12 mouse cellular contexts compared by ENCODE assay signal in the genomic region with DNA sequence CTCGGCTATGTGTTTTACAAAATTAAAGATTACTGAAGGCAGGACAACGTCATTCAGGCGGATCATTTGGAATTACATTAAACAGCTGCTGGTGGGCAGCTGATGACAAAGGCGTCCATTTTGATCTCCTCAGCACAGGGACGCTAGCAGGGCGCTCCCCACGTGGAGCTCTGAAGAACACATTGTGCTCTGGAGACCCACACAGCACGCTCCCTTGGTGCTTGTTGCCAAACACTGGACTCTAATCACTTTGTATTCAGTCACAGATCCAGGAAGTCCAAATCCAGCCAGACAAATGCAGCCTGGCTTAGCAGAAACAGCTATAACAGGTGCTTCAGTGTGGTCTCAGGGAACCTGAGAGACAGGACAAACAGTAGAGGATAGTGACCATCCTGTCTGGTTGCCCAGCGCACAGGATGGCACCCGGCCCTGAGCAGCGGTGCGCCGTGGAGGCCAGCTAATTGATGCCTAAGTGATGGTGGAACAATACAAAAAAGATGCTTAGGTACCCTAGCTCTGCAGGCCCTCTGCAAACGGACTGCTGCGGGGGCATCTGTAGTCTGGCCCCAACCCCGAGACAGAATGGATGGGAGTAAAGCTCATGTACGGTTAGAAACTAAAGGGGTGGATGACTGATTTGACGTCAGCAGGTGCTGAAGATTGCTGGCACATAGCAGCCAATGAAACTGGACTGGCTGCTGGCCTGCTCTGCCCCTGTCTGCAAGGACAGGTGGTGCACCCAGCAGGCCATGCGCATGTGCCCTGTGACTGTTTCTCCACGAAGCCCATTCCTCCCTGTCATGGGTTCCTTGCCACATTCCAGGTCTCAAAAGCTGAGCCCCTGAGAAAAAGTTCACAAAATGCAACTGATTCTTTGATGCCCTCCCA.
DNase-seq lines count a peak whose midpoint lies in the region; ATAC-seq and TF ChIP-seq lines count a peak whose summit lies in the region.
"Had no signal": no experiment of that assay in that cellular context is flagged by ENCODE, and none has a peak within 500 bp of the region (broad histone marks: within the 10 kb centered on the region; RNA-seq: fewer than 3 reads in every experiment).

No protein-coding gene starts in this region.

- 81% methylated on average over 20 of the region's 20 CpGs for WGBS in neural tube, embryonic 11.5 days
- 45% methylated on average over 20 of the region's 20 CpGs for WGBS in hindbrain, embryonic 16.5 days

- no peak overlapping the region for H3K4me3 ChIP-seq in gastrocnemius, adult 2 months
- no peak overlapping the region for H3K4me3 ChIP-seq in neural tube, embryonic 11.5 days (ENCODE audit: low read depth, low read length)
- no peak overlapping the region for H3K4me3 ChIP-seq in hindbrain, embryonic 16.5 days (ENCODE audit: low read length)

- H3K27me3 ChIP-seq in neural tube, embryonic 11.5 days (ENCODE audit: control insufficient read depth, insufficient read depth, low read length), result no peaks in the 10 kb centered on the region
- no peaks in the 10 kb centered on the region for H3K27me3 ChIP-seq in hindbrain, embryonic 16.5 days (replicated peaks; ENCODE audit: control insufficient read depth, insufficient read depth, low read length)
- H3K27me3 ChIP-seq: Patski had no signal

- H3K36me3 ChIP-seq in neural tube, embryonic 11.5 days (ENCODE audit: control insufficient read depth, insufficient read depth, low read length), result no peaks in the 10 kb centered on the region
- no peaks in the 10 kb centered on the region for H3K36me3 ChIP-seq in hindbrain, embryonic 16.5 days (ENCODE audit: control insufficient read depth, insufficient read depth, low read length)

- intact Hi-C loops in gastrocnemius, adult 2 months (cut with DNase I), result loop anchor here (1.0 kb wide), 1 partner anchor 37 kb away; no protein-coding TSS in a partner anchor

- no peak for DNase-seq in gastrocnemius, adult 2 months
- no peak for DNase-seq in gastrocnemius, adult 8-10 months (ENCODE audit: low spot score in 2 of 2)
- no peak for DNase-seq in neural tube, embryonic 11.5 days (ENCODE audit: low spot score)
- no peak for DNase-seq in neural tube, embryonic 10.5 days (ENCODE audit: extremely low spot score, low spot score)
- DNase-seq in left cerebral cortex, adult 9 months (ENCODE audit: low spot score in 2 of 2), result no peak
- DNase-seq: adrenal gland, postnatal 25 days; kidney, postnatal 25 days; lung, postnatal 4 days had no signal

- peak; percentile 3; the same call in 1 of the 2 replicates for TF ChIP-seq CTCF in gastrocnemius, adult 2 months (IDR thresholded peaks at IDR 0.05)

- H3K9ac ChIP-seq in neural tube, embryonic 11.5 days (ENCODE audit: low read length), result no peak overlapping the region
- H3K9ac ChIP-seq in hindbrain, embryonic 16.5 days (ENCODE audit: low read depth, low read length), result no peak overlapping the region

- no peak overlapping the region for H3K4me2 ChIP-seq in neural tube, embryonic 11.5 days (ENCODE audit: low read depth)
- H3K4me2 ChIP-seq in hindbrain, embryonic 16.5 days (ENCODE audit: low read length), result no peak overlapping the region

- H3K4me1 ChIP-seq in neural tube, embryonic 11.5 days (ENCODE audit: control insufficient read depth, insufficient read depth, low read length), result no peaks in the 10 kb centered on the region
- H3K4me1 ChIP-seq in hindbrain, embryonic 16.5 days (ENCODE audit: control insufficient read depth, insufficient read depth, low read depth, low read length), result no peaks in the 10 kb centered on the region; the same call in 1 of the 2 replicates

- no peaks in the 10 kb centered on the region for H3K9me3 ChIP-seq in neural tube, embryonic 11.5 days (ENCODE audit: control insufficient read depth, low read length)
- no peaks in the 10 kb centered on the region for H3K9me3 ChIP-seq in hindbrain, embryonic 16.5 days (ENCODE audit: control insufficient read depth, low read length)

- no peak overlapping the region for H3K27ac ChIP-seq in gastrocnemius, adult 2 months
- H3K27ac ChIP-seq in neural tube, embryonic 11.5 days (ENCODE audit: low read depth, low read length), result no peak overlapping the region
- H3K27ac ChIP-seq in hindbrain, embryonic 16.5 days (ENCODE audit: low read depth, low read length), result no peak overlapping the region

- ATAC-seq in neural tube, embryonic 11.5 days (ENCODE audit: insufficient read depth, low FRiP score, low TSS enrichment), result 0 out of 2 replicates have a peak, but pooled peaks have one; percentile 16
- peak; percentile 75 for ATAC-seq in hindbrain, embryonic 16.5 days
- no peak for ATAC-seq in monocyte, adult 5-6 weeks (replicated peaks; ENCODE audit: insufficient number of reproducible peaks, low FRiP score, low TSS enrichment, poor library complexity, severe bottlenecking)
- no peak for ATAC-seq in activated CD4-positive, CD25-positive, alpha-beta regulatory T cell, adult 4 months
- ATAC-seq: Patski had no signal

Comparison
In these comparisons a context has a peak if more than half of its experiments do, and no peak if none do; other contexts are left out.
1. ATAC-seq: peak in neural tube, embryonic 11.5 days (single experiment) and hindbrain, embryonic 16.5 days (single experiment); none in monocyte, adult 5-6 weeks (single experiment) and activated CD4-positive, CD25-positive, alpha-beta regulatory T cell, adult 4 months (single experiment).